Mouse (Mus musculus) forebrain, embryonic 16.5 days (tissue): ENCODE data around the gene Schip1. TPM values are rescaled to one million over a fixed set of nuclear protein-coding genes. Genes with fewer than 3 reads are reported as not detected.
A peak's percentile ranks its signal among the peaks of the same experiment; 100 is the strongest.

Source experiments
- ATAC-seq: fragments of 200-750 bp; cut with Nextera tagmentation; 2 replicates; pipeline ENCODE4 v1.8.0; 2017; ENCODE audit warnings: mild to moderate bottlenecking, moderate library complexity
- H3K27ac ChIP-seq: fragments of 300-500 bp; sonication (generic); 2 replicates; pipeline ENCODE4 v1.5.1; 2014; ENCODE audit warnings: low read length, control low read depth
- H3K27me3 ChIP-seq: fragments of 300-500 bp; sonication (generic); replicated peaks from 2 replicates; pipeline ENCODE4 v1.6.1; 2014; ENCODE audit warnings: low read length; ENCODE audit not compliant: control insufficient read depth, insufficient read depth
- H3K36me3 ChIP-seq: fragments of 300-500 bp; sonication (generic); 2 replicates; pipeline ENCODE4 v1.6.1; 2014; ENCODE audit not compliant: control insufficient read depth, insufficient read depth
- H3K4me1 ChIP-seq: fragments of 300-500 bp; sonication (generic); replicated peaks from 2 replicates; pipeline ENCODE4 v1.6.1; 2014; ENCODE audit warnings: low read length; ENCODE audit not compliant: control insufficient read depth, insufficient read depth
- H3K4me2 ChIP-seq: fragments of 300-500 bp; sonication (generic); 2 replicates; pipeline ENCODE4 v1.6.1; 2014; ENCODE audit warnings: mild to moderate bottlenecking, low read length, control low read depth
- H3K4me3 ChIP-seq: fragments of 300-500 bp; sonication (generic); replicated peaks from 2 replicates; pipeline ENCODE4 v1.5.1; 2014; ENCODE audit warnings: mild to moderate bottlenecking, low read length, control low read depth
- H3K9ac ChIP-seq: fragments of 300-500 bp; sonication (generic); replicated peaks from 2 replicates; pipeline ENCODE4 v1.6.1; 2014; ENCODE audit warnings: low read depth, low read length, control low read depth
- H3K9me3 ChIP-seq: fragments of 300-500 bp; sonication (generic); 2 replicates; pipeline ENCODE4 v1.6.1; 2016; ENCODE audit warnings: low read length; ENCODE audit not compliant: control insufficient read depth
- WGBS: fragments of 180-500 bp; shearing (Covaris S2); extraction: QIAGEN DNeasy Blood & Tissue Kit; methylation state at CpG from one replicate; pipeline ENCODE4 v1.1.7; 2014; 5-methylcytosine and 5-hydroxymethylcytosine counted together
- polyA plus RNA-seq: library from polyadenylated mRNA; unstranded; fragments of >200 nt; fragmentation: Nextera tagmentation; extraction: Ambion mirVana; gene quantifications from 2 replicates; pipeline ENCODE4 v1.2.1, GENCODE M21; 2015

The Schip1 gene
- polyA plus RNA-seq, 1 experiment from 2014 or later = 173 TPM

- peak overlapping the region; percentile 78 for H3K4me2 ChIP-seq
- no peaks in the 10 kb centered on the region for H3K27me3 ChIP-seq
- peak overlapping the region; percentile 86 for H3K27ac ChIP-seq
- ATAC-seq = no peak
- no peaks in the 10 kb centered on the region for H3K36me3 ChIP-seq
- H3K4me1 ChIP-seq = peaks cover 43% of the 10 kb centered on the region
- no peaks in the 10 kb centered on the region for H3K9me3 ChIP-seq
- H3K4me3 ChIP-seq = peak overlapping the region; percentile 66
- 18% methylated on average over 5 of the region's 8 CpGs for WGBS
- H3K9ac ChIP-seq = peak overlapping the region; percentile 65
Observed at GRCm38 (mm10) chr3:68574097-68574496, 509.5 kb downstream of the Schip1 start.

GRCm38 (mm10) chr3:68574565-68574964 is 510.0 kb downstream of the Schip1 start:
- no peak for ATAC-seq
- peak overlapping the region; percentile 86 for H3K27ac ChIP-seq
- peak overlapping the region; percentile 66 for H3K4me3 ChIP-seq
- H3K27me3 ChIP-seq = no peaks in the 10 kb centered on the region
- H3K4me1 ChIP-seq = peaks cover 45% of the 10 kb centered on the region
- peak overlapping the region; percentile 65 for H3K9ac ChIP-seq
- H3K36me3 ChIP-seq = no peaks in the 10 kb centered on the region
- H3K4me2 ChIP-seq = peak overlapping the region; percentile 78
- 36% methylated on average over 8 of the region's 8 CpGs for WGBS
- H3K9me3 ChIP-seq = no peaks in the 10 kb centered on the region

- WGBS = 29% methylated on average over 10 of the region's 10 CpGs
- H3K9ac ChIP-seq = peak overlapping the region; percentile 50
Observed at GRCm38 (mm10) chr3:68575636-68576340, 511.2 kb downstream of the Schip1 start.

GRCm38 (mm10) chr3:68576431-68576830 is 511.8 kb downstream of the Schip1 start:
- peak overlapping the region; percentile 19 for H3K4me3 ChIP-seq
- ATAC-seq = peak; percentile 5

More at GRCm38 (mm10) chr3:68575636-68576340, 511.2 kb downstream of the Schip1 start:
- H3K4me2 ChIP-seq = peak overlapping the region; percentile 78
- no peaks in the 10 kb centered on the region for H3K36me3 ChIP-seq
- H3K4me1 ChIP-seq = peaks cover 52% of the 10 kb centered on the region
- no peak for ATAC-seq
- H3K27ac ChIP-seq = peak overlapping the region; percentile 66
- peak overlapping the region; percentile 19 for H3K4me3 ChIP-seq
- no peaks in the 10 kb centered on the region for H3K9me3 ChIP-seq
- no peaks in the 10 kb centered on the region for H3K27me3 ChIP-seq

GRCm38 (mm10) chr3:68576948-68577347 is 512.3 kb downstream of the Schip1 start:
- peaks cover 52% of the 10 kb centered on the region for H3K4me1 ChIP-seq

More at GRCm38 (mm10) chr3:68576431-68576830, 511.8 kb downstream of the Schip1 start:
- Histone ChIP-seq H3K36me3 (no peaks in the 10 kb centered on the region), H3K9me3 (no peaks in the 10 kb centered on the region), H3K4me1 (peaks cover 52% of the 10 kb centered on the region), H3K4me2 (peak overlapping the region; percentile 78), H3K27me3 (no peaks in the 10 kb centered on the region), H3K27ac (peak overlapping the region; percentile 66), H3K9ac (peak overlapping the region; percentile 50)
- under 1% methylated on average over 7 of the region's 7 CpGs for WGBS

GRCm38 (mm10) chr3:68581591-68581990 is 517.0 kb downstream of the Schip1 start:
- no peaks in the 10 kb centered on the region for H3K27me3 ChIP-seq
- no peak overlapping the region for H3K27ac ChIP-seq
- no peak overlapping the region for H3K4me2 ChIP-seq
- peaks cover 53% of the 10 kb centered on the region for H3K4me1 ChIP-seq
- no peaks in the 10 kb centered on the region for H3K36me3 ChIP-seq
- H3K9ac ChIP-seq = no peak overlapping the region
- H3K4me3 ChIP-seq = no peak overlapping the region
- ATAC-seq = no peak
- H3K9me3 ChIP-seq = no peaks in the 10 kb centered on the region
- 74% methylated on average over 13 of the region's 13 CpGs for WGBS

More at GRCm38 (mm10) chr3:68576948-68577347, 512.3 kb downstream of the Schip1 start:
- Histone ChIP-seq H3K36me3 (no peaks in the 10 kb centered on the region), H3K9ac (peak overlapping the region; percentile 50), H3K27me3 (no peaks in the 10 kb centered on the region), H3K9me3 (no peaks in the 10 kb centered on the region), H3K27ac (peak overlapping the region; percentile 66), H3K4me2 (peak overlapping the region; percentile 78), H3K4me3 (peak overlapping the region; percentile 19; the same call in 1 of the 2 replicates)
- no peak for ATAC-seq
- 38% methylated on average over 5 of the region's 5 CpGs for WGBS

- Histone ChIP-seq H3K9ac (no peak overlapping the region), H3K4me2 (no peak overlapping the region), H3K27me3 (no peaks in the 10 kb centered on the region), H3K9me3 (no peaks in the 10 kb centered on the region), H3K4me1 (peaks cover 50% of the 10 kb centered on the region), H3K4me3 (no peak overlapping the region), H3K36me3 (no peaks in the 10 kb centered on the region), H3K27ac (peak overlapping the region; percentile 82)
- ATAC-seq = no peak
- WGBS = 72% methylated on average over 12 of the region's 12 CpGs
Observed at GRCm38 (mm10) chr3:68582103-68582740, 517.6 kb downstream of the Schip1 start.

- Histone ChIP-seq H3K9me3 (no peaks in the 10 kb centered on the region), H3K9ac (peak overlapping the region; percentile 10), H3K4me2 (peak overlapping the region; percentile 43), H3K36me3 (no peaks in the 10 kb centered on the region), H3K27ac (peak overlapping the region; percentile 82), H3K27me3 (no peaks in the 10 kb centered on the region), H3K4me3 (no peak overlapping the region), H3K4me1 (peaks cover 56% of the 10 kb centered on the region)
- 6% methylated on average over 14 of the region's 14 CpGs for WGBS
- no peak for ATAC-seq
Observed at GRCm38 (mm10) chr3:68583031-68583693, 518.6 kb downstream of the Schip1 start.
